Mouse (Mus musculus) thymus, adult 2 months (tissue): ENCODE measurements around the gene Cep164. TPM values are rescaled to one million over a fixed set of nuclear protein-coding genes. Genes with fewer than 3 reads are reported as not detected.

Experiments used
- DNase-seq: peaks from one replicate; pipeline ENCODE4 v3.0.0; 2021
- H3K27ac ChIP-seq: fragments of 200-500 bp; 2 replicates; pipeline ENCODE4 v1.5.1; 2012; ENCODE audit warnings: low read length, control low read depth; ENCODE audit not compliant: control insufficient read depth, insufficient read depth
- H3K27me3 ChIP-seq: fragments of 200-500 bp; 2 replicates; pipeline ENCODE4 v1.6.1; 2012; ENCODE audit warnings: mild to moderate bottlenecking, low read length, moderate library complexity, mixed read lengths; ENCODE audit not compliant: control insufficient read depth, insufficient read depth
- H3K36me3 ChIP-seq: fragments of 200-500 bp; 2 replicates; pipeline ENCODE4 v1.6.1; 2012; ENCODE audit warnings: mild to moderate bottlenecking, low read length, moderate library complexity; ENCODE audit not compliant: control insufficient read depth, insufficient read depth
- H3K4me1 ChIP-seq: fragments of 200-500 bp; replicated peaks from 2 replicates; pipeline ENCODE4 v1.6.1; 2012; ENCODE audit warnings: low read length; ENCODE audit not compliant: control insufficient read depth, insufficient read depth
- H3K4me3 ChIP-seq: fragments of 200-500 bp; 2 replicates; pipeline ENCODE4 v1.5.1; 2012; ENCODE audit warnings: mild to moderate bottlenecking, low read length, control low read depth, moderate library complexity; ENCODE audit not compliant: control insufficient read depth, insufficient read depth
- CTCF ChIP-seq: fragments of 200-500 bp; IDR thresholded peaks from 2 replicates; pipeline ENCODE4 v1.5.1; 2012; ENCODE audit warnings: mild to moderate bottlenecking, control low read depth, low read length, moderate library complexity, borderline replicate concordance; ENCODE audit not compliant: control insufficient read depth, poor library complexity, insufficient read depth; ENCODE audit errors: extremely low read depth
- POLR2A ChIP-seq: fragments of 200-500 bp; IDR thresholded peaks from 2 replicates; pipeline ENCODE4 v1.6.1; 2012; ENCODE audit warnings: mild to moderate bottlenecking, low read length, control low read depth, moderate library complexity; ENCODE audit not compliant: control insufficient read depth, poor library complexity, insufficient read depth; ENCODE audit errors: extremely low read depth
- WGBS: fragments of 180-500 bp; shearing (Covaris S2); methylation state at CpG from one replicate; pipeline ENCODE4 v1.1.7; 2018; 5-methylcytosine and 5-hydroxymethylcytosine counted together
- polyA plus RNA-seq: library from polyadenylated mRNA; depleted of rRNA; stranded (reverse); fragments of >200 nt; gene quantifications from 2 replicates; pipeline ENCODE4 v1.2.3, GENCODE M21; 2012

Gene Cep164
- polyA plus RNA-seq, 1 experiment = 32.0 TPM

DNA sequence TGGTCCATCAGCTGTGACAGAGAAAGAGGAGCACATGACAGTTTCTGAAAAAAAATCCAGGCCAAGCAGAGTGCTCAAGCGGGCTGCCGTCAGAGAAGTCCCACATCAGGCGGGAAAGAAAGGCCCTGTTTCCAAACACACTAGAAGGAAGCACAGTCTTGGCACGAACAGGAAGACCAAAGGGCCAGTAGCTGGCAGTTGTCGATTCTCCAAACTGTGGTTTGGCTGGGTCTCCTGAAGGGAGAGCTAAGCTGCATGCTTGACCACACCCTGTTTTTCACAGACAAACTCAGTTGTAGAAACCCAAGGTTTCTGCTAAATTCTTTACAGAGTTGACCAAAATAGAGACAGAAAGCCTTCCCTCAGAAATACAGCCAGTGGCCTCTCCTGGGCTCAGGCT is 32.8 kb downstream of the Cep164 start:
- WGBS = 80% methylated on average over 5 of the region's 5 CpGs
- DNase-seq = no peak
- TF ChIP-seq POLR2A = no peak
- TF ChIP-seq CTCF = no peak
- Histone ChIP-seq H3K27ac (no peak overlapping the region), H3K27me3 (no peaks in the 10 kb centered on the region), H3K4me3 (no peak overlapping the region), H3K4me1 (no peaks in the 10 kb centered on the region), H3K36me3 (no peaks in the 10 kb centered on the region; the same call in 1 of the 2 replicates)

DNA sequence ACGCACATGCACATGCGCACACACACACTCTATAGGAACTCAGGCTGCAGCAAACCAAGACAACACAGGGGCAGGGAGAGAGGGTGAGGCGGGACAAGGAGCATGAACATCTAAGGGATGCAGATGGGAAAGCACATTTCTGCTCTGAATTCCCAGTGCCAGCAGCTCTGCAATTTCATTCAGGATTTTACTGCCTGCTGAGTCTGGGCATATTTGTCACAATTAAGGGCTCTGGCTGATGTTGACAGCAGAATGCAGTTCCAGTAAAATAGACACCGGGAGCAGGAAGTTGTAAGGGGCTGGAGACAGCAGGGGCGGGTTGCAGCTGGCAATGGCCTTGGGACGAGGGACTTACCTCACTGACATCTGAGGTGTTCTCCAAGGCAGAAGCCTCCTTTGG is 34.8 kb downstream of the Cep164 start:
- H3K27ac ChIP-seq = no peak overlapping the region
- no peak overlapping the region for H3K4me3 ChIP-seq
- WGBS = 96% methylated on average over 6 of the region's 6 CpGs
- DNase-seq = no peak
- H3K27me3 ChIP-seq = no peaks in the 10 kb centered on the region
- TF ChIP-seq POLR2A (no peak), CTCF (no peak)
- H3K4me1 ChIP-seq = no peaks in the 10 kb centered on the region
- no peaks in the 10 kb centered on the region; the same call in 1 of the 2 replicates for H3K36me3 ChIP-seq

DNA sequence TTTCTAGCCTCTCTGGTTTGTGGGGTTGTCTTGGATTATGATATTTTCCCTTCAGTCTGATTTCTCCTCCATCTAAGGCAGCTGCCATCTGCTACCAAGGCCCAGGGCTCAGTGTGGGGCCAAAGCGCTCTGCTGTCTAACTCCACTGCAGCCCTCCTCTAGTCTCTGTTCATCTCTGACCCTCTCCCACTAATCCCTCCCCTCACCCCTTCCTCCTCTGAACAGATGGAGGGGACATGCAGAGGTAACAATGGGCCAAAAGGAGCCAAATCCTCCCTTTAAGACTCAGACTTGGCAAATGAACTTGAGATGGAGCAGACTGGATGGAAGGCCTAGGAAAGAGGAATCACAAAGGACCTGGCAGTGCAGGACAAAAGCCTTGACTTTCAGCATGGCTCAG is 36.3 kb downstream of the Cep164 start:
- TF ChIP-seq POLR2A (no peak), CTCF (no peak)
- Histone ChIP-seq H3K36me3 (no peaks in the 10 kb centered on the region; the same call in 1 of the 2 replicates), H3K27ac (no peak overlapping the region), H3K27me3 (no peaks in the 10 kb centered on the region), H3K4me1 (no peaks in the 10 kb centered on the region), H3K4me3 (no peak overlapping the region)
- DNase-seq = no peak
- WGBS = 100% methylated on average over 1 of the region's 1 CpGs

DNA sequence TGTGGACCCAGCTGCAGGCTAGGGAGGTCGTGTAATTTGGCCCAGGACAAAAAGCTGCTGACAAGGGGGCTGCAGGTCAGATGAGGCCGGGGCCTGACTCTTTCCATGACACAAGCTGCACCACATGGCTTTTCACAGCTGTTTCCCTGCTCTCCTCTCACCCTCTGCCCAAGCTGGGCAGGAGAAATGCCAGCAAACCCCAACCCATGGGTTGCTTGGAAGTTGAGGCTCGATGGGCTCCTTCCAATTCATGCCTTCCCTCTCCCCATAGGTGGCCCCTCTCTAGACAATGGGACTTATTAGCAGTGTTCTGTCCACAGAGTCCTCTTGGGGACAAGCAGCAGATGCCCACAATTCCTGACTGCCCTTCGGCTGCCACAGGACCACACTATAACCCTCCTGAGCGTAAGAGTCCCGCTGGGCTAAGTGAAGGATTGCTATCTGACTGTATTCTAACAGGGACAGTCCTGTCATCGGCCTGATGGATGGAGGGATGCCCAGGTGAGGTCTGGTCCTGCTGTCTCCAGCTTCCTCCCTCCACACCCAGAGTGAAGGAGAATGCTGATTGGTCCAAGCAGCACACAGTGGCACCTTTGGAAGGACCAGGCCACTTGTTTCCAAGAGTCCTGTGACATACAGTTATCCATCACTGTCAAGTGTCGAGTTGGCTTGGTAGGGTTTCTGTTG is 36.9 kb downstream of the Cep164 start:
- 91% methylated on average over 8 of the region's 8 CpGs for WGBS
- no peak overlapping the region for H3K4me3 ChIP-seq

DNA sequence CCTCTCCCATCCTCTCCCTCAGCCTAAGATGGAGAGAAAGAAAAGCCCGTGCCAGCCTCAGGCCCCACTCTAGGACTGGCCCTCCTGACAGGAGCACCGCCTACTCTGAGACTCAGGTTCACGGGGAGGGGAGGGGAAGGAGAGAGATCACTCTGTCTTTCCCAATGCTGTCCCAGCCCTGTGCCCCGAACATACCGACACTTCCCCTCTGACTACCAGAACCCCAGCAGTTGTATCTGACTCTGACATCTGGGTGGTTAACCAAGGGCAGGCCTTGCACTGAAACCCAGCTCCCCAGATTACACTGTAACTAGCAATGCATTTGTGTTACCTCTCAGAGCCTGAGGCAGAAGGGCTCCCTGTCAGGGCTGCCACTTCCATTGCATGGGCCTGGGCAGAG is 40.1 kb downstream of the Cep164 start:
- WGBS = 48% methylated on average over 5 of the region's 5 CpGs
- DNase-seq = no peak
- Histone ChIP-seq H3K4me1 (no peaks in the 10 kb centered on the region), H3K27ac (no peak overlapping the region), H3K4me3 (no peak overlapping the region), H3K27me3 (no peaks in the 10 kb centered on the region), H3K36me3 (no peaks in the 10 kb centered on the region)
- TF ChIP-seq POLR2A (no peak), CTCF (no peak)

More for the DNA sequence above, 36.9 kb downstream of the Cep164 start:
- DNase-seq = no peak
- Histone ChIP-seq H3K27me3 (no peaks in the 10 kb centered on the region), H3K4me1 (no peaks in the 10 kb centered on the region), H3K27ac (no peak overlapping the region), H3K36me3 (no peaks in the 10 kb centered on the region; the same call in 1 of the 2 replicates)
- TF ChIP-seq POLR2A (no peak), CTCF (no peak)

DNA sequence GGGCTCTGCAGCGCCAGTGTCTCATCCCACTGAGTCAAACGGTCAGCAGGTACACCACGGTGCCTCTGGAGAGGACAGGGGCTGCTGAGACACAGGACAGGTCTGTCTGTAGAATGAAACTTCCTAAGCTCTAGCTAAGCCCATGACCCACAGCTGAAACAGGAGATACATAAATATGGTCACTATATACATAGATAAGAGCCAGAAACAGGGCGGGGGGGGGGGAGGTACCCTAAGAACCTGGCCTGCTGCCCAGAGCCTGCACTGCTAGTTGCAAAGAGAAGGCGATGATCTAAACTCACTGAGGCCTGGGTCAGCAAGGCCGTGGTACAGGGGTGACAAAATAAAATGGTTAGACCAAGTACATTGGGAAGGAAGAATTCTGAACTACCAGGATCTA is 40.9 kb downstream of the Cep164 start:
- TF ChIP-seq CTCF = no peak
- no peak for TF ChIP-seq POLR2A
- WGBS = 89% methylated on average over 6 of the region's 6 CpGs

More for the DNA sequence above, 40.9 kb downstream of the Cep164 start:
- no peaks in the 10 kb centered on the region for H3K36me3 ChIP-seq
- no peaks in the 10 kb centered on the region for H3K27me3 ChIP-seq
- H3K4me1 ChIP-seq = no peaks in the 10 kb centered on the region
- H3K27ac ChIP-seq = no peak overlapping the region
- H3K4me3 ChIP-seq = no peak overlapping the region
- DNase-seq = no peak
